Mouse (Mus musculus): ENCODE results near the gene Ngdn. TPM values are rescaled to one million over a fixed set of nuclear protein-coding genes. Genes with fewer than 3 reads are reported as not detected.

The Ngdn gene
- total and polyA plus RNA-seq, 3 experiments: 140 to 148 TPM; not detected in 1

GRCm38 (mm10) chr14:54997297-54997696, 18.0 kb upstream of the Ngdn start:
- Histone ChIP-seq H3K79me2 (ENCODE audit: control insufficient read depth, insufficient read depth, low read length, poor library complexity) (no peaks in the 10 kb centered on the region; the same call in 1 of the 2 replicates), H3K9me3 (replicated peaks; ENCODE audit: insufficient read depth, low read length) (no peaks in the 10 kb centered on the region), H3K4me1 (ENCODE audit: control insufficient read depth in 1 of 2, insufficient read depth in 2 of 2, low read length in 2 of 2) (peaks cover 0 to 4% of the 10 kb centered on the region in 2 experiments; a peak in 2 of 4 replicates), H3K27me3 (ENCODE audit: control insufficient read depth in 1 of 2, insufficient read depth in 2 of 2, low read length in 2 of 2) (peaks cover 2% of the 10 kb centered on the region in 2 experiments), H3K9ac (ENCODE audit: control insufficient read depth, low read depth, low read length, poor library complexity, severe bottlenecking) (no peak overlapping the region), H3K4me3 (ENCODE audit: control insufficient read depth in 1 of 2, insufficient read depth in 1 of 2, low read depth in 2 of 2, low read length in 2 of 2) (no peak overlapping the region), H3K27ac (ENCODE audit: control insufficient read depth, low read depth, low read length) (no peak overlapping the region), H3K36me3 (ENCODE audit: control insufficient read depth in 1 of 2, insufficient read depth in 2 of 2, low read length in 2 of 2) (peaks cover 0 to 2% of the 10 kb centered on the region in 2 experiments; a peak in 1 of 4 replicates)
- TF ChIP-seq USF2 (IDR thresholded peaks at IDR 0.05; ENCODE audit: borderline replicate concordance in 1 of 2, insufficient read depth in 1 of 2, low read depth in 1 of 2, low read length in 2 of 2) (no peak), SIN3A (IDR thresholded peaks at IDR 0.05; ENCODE audit: low read length) (no peak), CHD2 (IDR thresholded peaks at IDR 0.05; ENCODE audit: low read length) (no peak), TAL1 (IDR thresholded peaks at IDR 0.05; ENCODE audit: low read length) (no peak), MYB (IDR thresholded peaks at IDR 0.05; ENCODE audit: low read depth, low read length) (no peak), CTCF (IDR thresholded peaks at IDR 0.05 in 2 of 3, conservative IDR thresholded peaks at IDR 0.05 in 1 of 3; ENCODE audit: control insufficient read depth in 1 of 3, insufficient read depth in 1 of 3, low read depth in 2 of 3, low read length in 3 of 3, poor library complexity in 1 of 3, severe bottlenecking in 1 of 3) (no peak), KAT2A (conservative IDR thresholded peaks at IDR 0.05; ENCODE audit: low read depth, low read length) (no peak), SMC3 (IDR thresholded peaks at IDR 0.05; ENCODE audit: low read depth, low read length) (no peak), RCOR1 (IDR thresholded peaks at IDR 0.05; ENCODE audit: low read depth, low read length) (no peak), GATA1 (IDR thresholded peaks at IDR 0.05; ENCODE audit: low read depth, low read length) (no peak), ELF1 (IDR thresholded peaks at IDR 0.05; ENCODE audit: low read depth, low read length) (no peak), TBP (IDR thresholded peaks at IDR 0.05; ENCODE audit: low read depth, low read length) (no peak), MXI1 (IDR thresholded peaks at IDR 0.05; ENCODE audit: low read depth, low read length) (no peak), HCFC1 (IDR thresholded peaks at IDR 0.05; ENCODE audit: low read depth, low read length) (no peak), POLR2A (IDR thresholded peaks at IDR 0.05; ENCODE audit: control insufficient read depth in 1 of 2, insufficient read depth in 1 of 2, low read depth in 1 of 2, low read length in 2 of 2, poor library complexity in 1 of 2) (no peak), NELFE (IDR thresholded peaks at IDR 0.05; ENCODE audit: low read depth, low read length) (no peak), POLR2AphosphoS5 (IDR thresholded peaks at IDR 0.05; ENCODE audit: borderline replicate concordance, low read depth, low read length) (no peak), ZNF384 (IDR thresholded peaks at IDR 0.05; ENCODE audit: low read depth, low read length) (no peak), JUND (IDR thresholded peaks at IDR 0.05; ENCODE audit: low read depth, low read length) (no peak), NRF1 (IDR thresholded peaks at IDR 0.05; ENCODE audit: insufficient read depth, low read depth, low read length, poor library complexity, severe bottlenecking) (no peak)
- no peak for DNase-seq (ENCODE audit: low read depth, low spot score)

GRCm38 (mm10) chr14:54998680-54999079, 16.6 kb upstream of the Ngdn start:
- Histone ChIP-seq H3K27ac (ENCODE audit: control insufficient read depth, low read depth, low read length) (no peak overlapping the region), H3K36me3 (ENCODE audit: control insufficient read depth in 1 of 2, insufficient read depth in 2 of 2, low read length in 2 of 2) (peaks cover 0 to 7% of the 10 kb centered on the region in 2 experiments; a peak in 2 of 4 replicates), H3K9me3 (replicated peaks; ENCODE audit: insufficient read depth, low read length) (no peaks in the 10 kb centered on the region), H3K4me3 (ENCODE audit: control insufficient read depth in 1 of 2, insufficient read depth in 1 of 2, low read depth in 2 of 2, low read length in 2 of 2) (no peak overlapping the region), H3K4me1 (ENCODE audit: control insufficient read depth in 1 of 2, insufficient read depth in 2 of 2, low read length in 2 of 2) (peaks cover 2 to 17% of the 10 kb centered on the region in 2 experiments; a peak in 3 of 4 replicates), H3K27me3 (ENCODE audit: control insufficient read depth in 1 of 2, insufficient read depth in 2 of 2, low read length in 2 of 2) (peaks cover 2% of the 10 kb centered on the region in 2 experiments), H3K9ac (ENCODE audit: control insufficient read depth, low read depth, low read length, poor library complexity, severe bottlenecking) (no peak overlapping the region), H3K79me2 (ENCODE audit: control insufficient read depth, insufficient read depth, low read length, poor library complexity) (no peaks in the 10 kb centered on the region; the same call in 1 of the 2 replicates)
- DNase-seq (ENCODE audit: low read depth, low spot score): no peak
- TF ChIP-seq MXI1 (IDR thresholded peaks at IDR 0.05; ENCODE audit: low read depth, low read length): no peak
- no peak for TF ChIP-seq E2F4 (IDR thresholded peaks at IDR 0.05; ENCODE audit: borderline replicate concordance, low read depth, low read length)
- TF ChIP-seq ZNF384 (IDR thresholded peaks at IDR 0.05; ENCODE audit: low read depth, low read length): no peak
- TF ChIP-seq POLR2AphosphoS5 (IDR thresholded peaks at IDR 0.05; ENCODE audit: borderline replicate concordance, low read depth, low read length): no peak
- no peak for TF ChIP-seq NRF1 (IDR thresholded peaks at IDR 0.05; ENCODE audit: insufficient read depth, low read depth, low read length, poor library complexity, severe bottlenecking)
- TF ChIP-seq GABPA (IDR thresholded peaks at IDR 0.05; ENCODE audit: low read depth, low read length): no peak
- no peak for TF ChIP-seq SIN3A (IDR thresholded peaks at IDR 0.05; ENCODE audit: low read length)
- TF ChIP-seq CTCF (IDR thresholded peaks at IDR 0.05 in 2 of 3, conservative IDR thresholded peaks at IDR 0.05 in 1 of 3; ENCODE audit: control insufficient read depth in 1 of 3, insufficient read depth in 1 of 3, low read depth in 2 of 3, low read length in 3 of 3, poor library complexity in 1 of 3, severe bottlenecking in 1 of 3): no peak
- TF ChIP-seq GATA1 (IDR thresholded peaks at IDR 0.05; ENCODE audit: low read depth, low read length): no peak
- no peak for TF ChIP-seq MAX (IDR thresholded peaks at IDR 0.05; ENCODE audit: low read length)
- no peak for TF ChIP-seq USF2 (IDR thresholded peaks at IDR 0.05; ENCODE audit: borderline replicate concordance in 1 of 2, insufficient read depth in 1 of 2, low read depth in 1 of 2, low read length in 2 of 2)
- TF ChIP-seq MEF2A (IDR thresholded peaks at IDR 0.05; ENCODE audit: extremely low read depth, insufficient replicate concordance, low read depth, low read length, poor library complexity, severe bottlenecking): no peak
- TF ChIP-seq MYC (IDR thresholded peaks at IDR 0.05; ENCODE audit: low read depth, low read length): no peak
- TF ChIP-seq RAD21 (IDR thresholded peaks at IDR 0.05; ENCODE audit: low read depth, low read length): no peak
- TF ChIP-seq ZMIZ1 (IDR thresholded peaks at IDR 0.05; ENCODE audit: low read depth, low read length): no peak
- no peak for TF ChIP-seq NELFE (IDR thresholded peaks at IDR 0.05; ENCODE audit: low read depth, low read length)
- no peak for TF ChIP-seq USF1 (IDR thresholded peaks at IDR 0.05; ENCODE audit: low read depth, low read length)
